Mouse (Mus musculus) olfactory bulb, adult 2 months (tissue): ENCODE measurements around the gene Rtl5.

Experiments used
- CTCF ChIP-seq: fragments of 200-500 bp; IDR thresholded peaks from 2 replicates; pipeline ENCODE4 v1.5.1; 2012; ENCODE audit warnings: low read depth, mild to moderate bottlenecking, low read length, moderate library complexity; ENCODE audit not compliant: insufficient read depth
- POLR2A ChIP-seq: fragments of 200-500 bp; IDR thresholded peaks from 2 replicates; pipeline ENCODE4 v1.6.1; 2012; ENCODE audit warnings: mild to moderate bottlenecking, low read depth, low read length, moderate library complexity; ENCODE audit not compliant: insufficient read depth

DNA sequence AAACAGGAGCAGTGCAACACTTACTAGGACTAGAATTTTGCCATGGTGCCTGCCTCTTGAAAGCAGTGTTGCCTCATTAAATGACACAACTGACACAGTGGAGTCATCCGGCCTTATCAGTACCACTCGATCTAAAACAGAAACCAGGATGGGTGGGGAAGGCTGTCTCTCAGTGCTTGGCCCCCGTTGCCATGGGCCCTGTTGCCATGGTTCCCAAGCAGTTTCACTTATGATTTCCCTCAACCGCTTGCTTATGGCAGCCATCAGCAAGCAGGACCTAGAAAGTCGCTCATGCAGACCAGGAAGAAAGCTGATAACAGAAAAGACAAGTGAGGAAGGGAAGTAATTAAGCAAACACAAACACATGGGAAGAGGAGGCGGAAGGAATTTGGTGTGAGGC lies 39.3 kb downstream of the Rtl5 start:
- TF ChIP-seq POLR2A: no peak
- TF ChIP-seq CTCF: no peak
